Mouse (Mus musculus) left cerebral cortex, adult 11 months (tissue): ENCODE measurements around the gene Abhd14b.

Experiments used
- DNase-seq: peaks from one replicate; pipeline ENCODE4 v3.0.0; 2022; ENCODE audit warnings: low spot score

Abhd14b gene

DNA sequence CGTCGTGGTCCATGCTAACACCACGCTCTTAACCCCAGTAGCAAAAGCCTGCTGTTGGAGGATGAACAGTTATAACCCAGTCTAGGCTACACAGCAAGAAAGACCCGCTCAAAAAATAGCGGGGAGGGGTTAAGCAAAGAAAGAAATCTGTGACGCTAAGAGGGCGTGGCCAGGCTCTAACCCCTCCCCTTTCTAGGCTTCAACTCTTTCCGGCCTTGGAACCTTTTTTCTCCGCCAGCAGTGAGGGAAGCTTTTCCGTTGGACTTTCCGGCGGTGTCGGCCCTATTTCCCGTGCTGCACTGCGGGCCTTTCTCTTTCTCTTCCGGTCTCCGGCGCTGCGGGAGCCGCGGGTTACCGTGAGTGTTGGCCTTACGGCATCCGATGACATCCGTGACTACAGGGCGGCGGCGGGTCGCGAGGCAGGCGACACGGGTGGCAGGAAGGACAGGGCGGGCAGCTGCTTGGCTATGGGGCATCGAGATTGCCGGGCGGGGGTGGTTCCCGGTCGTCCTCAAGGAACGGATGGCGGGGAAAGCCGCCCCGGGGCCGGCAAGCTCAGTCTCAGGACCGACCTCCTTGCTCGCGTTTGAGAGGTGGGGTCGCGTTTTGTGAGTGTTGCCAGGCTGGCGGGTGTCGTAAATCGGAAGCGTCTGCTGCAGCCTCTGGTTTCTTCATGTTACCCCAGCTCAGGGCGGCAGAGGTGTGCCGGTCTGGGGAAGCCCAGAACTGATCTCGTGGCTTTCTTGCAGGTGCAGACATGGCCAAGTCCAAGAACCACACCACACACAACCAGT, 17.8 kb upstream of the Abhd14b start, which contains the start of gene Rpl29:
Gene Rpl29, plus strand, starts transcription at position 234 of the 794 bp plus-strand sequence.
- DNase-seq = peak; percentile 88

DNA sequence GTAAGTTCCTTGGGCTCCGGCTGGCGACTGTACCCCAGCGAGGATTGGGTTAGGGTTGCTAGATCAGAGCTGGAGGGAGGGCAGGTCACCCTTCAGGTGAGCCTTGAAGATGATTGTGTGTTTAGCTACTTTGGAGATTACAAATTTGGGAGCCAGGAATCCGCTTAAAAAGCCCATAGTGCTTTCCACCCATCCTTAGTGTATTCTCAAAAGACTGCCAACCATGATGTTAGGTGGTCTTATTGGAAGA, 17.3 kb upstream of the Abhd14b start:
- DNase-seq = no peak

DNA sequence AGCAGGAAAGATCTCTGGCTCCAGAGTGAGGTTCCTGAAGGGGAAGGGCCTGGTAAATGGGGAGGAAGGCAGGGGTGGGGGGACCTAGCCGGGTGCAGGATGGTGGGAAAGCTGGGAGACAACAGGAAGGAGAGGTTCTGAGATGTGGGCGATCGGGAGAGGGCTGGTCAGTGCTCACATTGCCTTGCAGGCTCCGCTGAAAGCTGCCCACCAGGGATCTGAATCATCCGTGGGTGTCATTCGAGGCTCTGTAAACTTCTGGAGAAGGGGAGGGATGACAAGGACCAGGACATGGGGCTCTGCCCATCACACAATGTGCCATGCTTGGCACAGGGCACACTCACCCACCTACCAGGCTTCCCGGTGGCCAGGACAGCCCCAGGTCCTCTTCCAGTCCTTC, 13.9 kb upstream of the Abhd14b start:
- DNase-seq = no peak

DNA sequence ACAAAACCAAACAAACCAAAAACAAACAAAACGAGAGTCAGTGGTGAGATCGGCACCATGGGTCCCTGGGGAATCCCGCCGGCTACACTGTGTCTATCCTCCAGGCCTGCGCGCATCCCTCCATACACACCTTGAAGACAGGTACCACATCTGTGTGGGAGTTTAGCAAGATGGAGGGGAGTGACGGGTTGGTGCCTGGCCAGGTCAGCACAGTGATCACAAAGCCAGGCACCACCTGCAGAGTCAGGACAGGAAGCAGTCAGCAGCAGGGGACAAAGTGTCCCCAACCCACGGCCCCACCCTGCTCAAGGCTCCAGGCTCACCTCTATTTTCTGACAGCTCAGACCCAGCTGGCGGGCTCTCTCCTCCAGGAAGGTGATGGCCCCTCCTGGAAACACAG, 10.7 kb upstream of the Abhd14b start:
- no peak for DNase-seq

DNA sequence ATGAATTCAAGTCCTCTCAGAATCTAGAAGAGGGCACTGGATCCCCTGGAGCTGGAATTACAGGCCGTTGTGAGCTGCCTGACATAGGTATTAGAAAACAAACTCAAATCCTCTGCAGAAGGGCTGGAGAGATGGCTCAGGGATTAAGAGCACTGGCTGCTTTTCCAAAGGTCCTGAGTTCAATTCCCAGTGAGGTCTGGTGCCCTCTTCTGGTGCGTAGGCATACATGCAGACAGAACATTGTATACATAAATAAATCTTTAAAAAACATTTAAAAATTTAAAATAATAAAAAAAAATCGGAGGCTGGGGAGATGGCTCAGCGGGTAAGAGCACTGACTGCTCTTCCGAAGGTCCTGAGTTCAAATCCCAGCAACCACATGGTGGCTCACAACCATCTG, 4.6 kb upstream of the Abhd14b start:
- no peak for DNase-seq

DNA sequence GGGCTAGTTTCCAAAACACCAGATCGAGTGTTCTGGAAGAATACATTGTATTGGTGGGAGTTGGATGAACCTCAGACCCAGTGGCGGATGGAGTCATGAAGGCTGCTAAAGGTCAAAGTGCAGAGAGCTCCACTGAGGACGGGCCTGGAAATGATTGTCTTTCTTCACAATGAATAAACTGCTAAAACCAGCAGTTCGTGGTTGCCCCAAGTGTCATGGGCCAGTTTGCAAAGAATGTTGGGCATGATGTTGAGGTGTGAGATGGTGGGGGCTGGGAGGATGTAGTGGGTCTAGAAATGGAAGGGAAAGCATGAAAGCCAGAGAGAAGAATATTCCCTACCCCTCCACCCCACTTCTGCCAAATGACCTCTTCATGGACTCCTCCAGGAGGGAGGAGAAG, 2.4 kb upstream of the Abhd14b start:
- DNase-seq = no peak

DNA sequence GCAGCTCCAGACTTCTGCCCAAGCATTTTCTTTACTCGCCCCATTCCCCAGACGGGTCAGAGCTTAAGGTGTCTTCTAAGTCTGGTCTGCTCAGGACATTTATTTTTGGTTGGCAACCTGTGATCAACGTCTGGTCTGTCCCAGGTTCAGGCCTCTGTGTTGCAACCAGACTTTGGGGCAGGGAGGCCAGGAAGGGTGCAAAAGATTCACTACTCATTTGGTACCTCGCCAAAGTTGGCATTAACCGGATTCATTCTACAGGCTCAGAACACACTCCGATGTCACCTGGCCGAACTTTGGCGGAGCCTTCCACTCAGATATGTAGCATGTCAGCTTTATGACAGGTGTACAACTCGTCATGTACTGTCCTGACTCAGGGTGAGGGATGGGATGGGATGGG, 692 bp downstream of the Abhd14b start:
- DNase-seq = no peak

DNA sequence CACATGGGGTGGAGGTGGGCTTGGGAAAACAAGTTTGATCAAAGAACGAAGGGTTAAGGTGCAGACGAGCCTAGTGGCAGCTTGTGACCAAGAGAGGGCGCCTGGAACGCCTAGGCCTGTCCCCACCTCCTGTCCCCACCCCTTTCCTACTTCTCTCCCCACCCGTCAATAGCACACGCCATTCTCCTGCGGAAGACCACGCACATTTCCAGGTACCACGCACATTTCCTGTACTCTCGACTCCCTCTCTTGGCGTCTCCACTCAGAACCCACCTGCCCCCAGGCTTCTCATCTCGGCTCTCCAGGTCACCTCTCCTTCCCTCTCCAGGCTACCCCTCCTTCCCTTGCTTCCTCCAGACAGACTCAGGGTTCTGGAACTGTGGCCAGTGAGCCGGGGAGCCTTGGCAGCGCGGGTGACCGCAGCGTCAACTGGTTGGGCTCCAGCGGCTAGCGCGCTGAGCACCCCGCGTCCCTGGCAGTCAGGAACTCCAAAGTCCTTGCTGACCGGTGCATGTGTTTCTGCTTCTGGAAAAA, 1.3 kb downstream of the Abhd14b start:
- no peak for DNase-seq

DNA sequence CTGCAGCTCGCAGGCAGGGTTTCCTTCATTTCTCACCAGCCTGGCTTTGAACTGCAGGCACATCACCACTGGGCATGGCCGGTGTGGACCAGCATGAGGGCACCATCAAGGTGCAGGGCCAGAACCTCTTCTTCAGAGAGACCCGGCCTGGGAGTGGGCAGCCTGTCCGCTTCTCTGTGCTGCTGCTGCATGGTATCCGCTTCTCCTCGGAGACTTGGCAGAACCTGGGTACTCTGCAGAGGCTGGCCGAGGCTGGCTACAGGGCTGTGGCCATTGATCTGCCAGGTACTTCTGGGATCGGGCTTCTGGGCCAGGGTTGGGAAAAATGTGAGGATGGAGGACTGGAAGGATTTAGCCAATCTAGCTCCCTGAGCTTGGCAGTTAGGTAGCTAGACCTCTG, 2.7 kb downstream of the Abhd14b start:
- DNase-seq = no peak

DNA sequence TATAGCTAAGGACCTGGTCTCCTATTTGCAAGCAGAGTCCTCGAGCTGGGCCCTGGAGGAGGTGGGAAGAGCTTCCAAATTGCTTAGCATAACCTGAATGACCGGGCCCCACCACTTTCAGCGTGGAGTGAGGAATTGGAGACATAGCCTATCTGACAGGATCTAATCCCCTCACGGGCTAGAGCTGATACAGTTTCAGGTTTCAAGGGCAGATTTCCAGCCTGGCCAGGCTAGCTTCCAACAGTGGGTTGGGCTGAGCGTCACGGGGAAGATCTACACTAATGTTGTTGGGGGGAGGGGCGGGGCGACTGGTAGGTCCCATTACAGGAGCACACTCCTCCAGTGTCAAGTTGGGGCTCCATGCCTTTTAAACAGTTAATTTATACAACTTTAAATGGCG, 3.4 kb downstream of the Abhd14b start:
- DNase-seq = no peak

DNA sequence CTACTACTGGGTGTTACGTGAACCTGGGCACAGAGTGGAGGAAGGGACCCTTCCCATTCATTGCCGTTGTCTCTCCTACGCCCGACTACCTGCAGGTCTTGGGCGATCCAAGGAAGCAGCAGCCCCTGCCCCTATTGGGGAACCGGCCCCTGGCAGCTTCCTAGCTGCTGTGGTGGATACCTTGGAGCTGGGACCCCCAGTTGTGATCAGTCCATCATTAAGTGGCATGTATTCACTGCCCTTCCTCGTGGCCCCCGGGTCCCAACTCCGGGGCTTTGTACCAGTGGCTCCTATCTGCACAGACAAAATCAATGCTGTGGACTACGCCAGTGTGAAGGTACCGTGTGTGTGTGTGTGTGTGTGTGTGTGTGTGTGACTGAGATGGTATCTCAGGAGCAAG, 4.0 kb downstream of the Abhd14b start:
- no peak for DNase-seq

DNA sequence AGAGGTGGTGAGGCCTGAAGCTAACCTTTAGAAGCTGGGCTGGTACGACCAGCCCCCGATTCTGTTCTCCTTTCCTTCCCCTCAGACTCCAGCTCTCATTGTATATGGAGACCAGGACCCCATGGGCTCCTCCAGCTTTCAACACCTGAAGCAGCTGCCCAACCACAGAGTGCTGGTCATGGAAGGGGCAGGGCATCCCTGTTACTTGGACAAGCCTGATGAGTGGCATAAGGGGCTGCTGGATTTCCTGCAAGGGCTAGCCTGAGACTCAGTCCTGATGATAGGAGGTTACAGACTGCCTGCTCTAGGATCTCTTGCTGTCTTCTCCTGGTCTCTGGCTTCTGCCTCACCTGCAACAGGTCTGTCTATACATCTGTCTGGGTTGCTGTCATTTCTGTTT, 4.6 kb downstream of the Abhd14b start:
- no peak for DNase-seq

DNA sequence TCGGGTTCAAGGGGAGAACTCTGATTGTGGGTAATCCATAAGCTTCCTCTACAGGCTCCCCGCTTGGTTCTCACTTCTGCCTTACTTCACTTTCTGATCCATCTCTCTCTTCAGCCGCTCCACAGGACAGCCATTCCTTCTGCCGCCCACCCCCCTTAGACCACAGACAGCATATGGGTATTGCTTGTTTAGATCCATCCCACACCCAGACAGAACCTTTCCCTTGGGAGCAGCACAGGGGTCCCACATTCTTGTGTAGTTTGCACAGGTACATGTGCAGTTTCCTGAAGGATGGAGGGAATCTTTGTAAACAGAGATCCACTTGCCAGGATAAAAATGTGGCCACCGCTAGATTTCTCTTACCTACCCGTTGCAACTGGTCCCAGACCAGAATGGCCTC, 5.1 kb downstream of the Abhd14b start:
- DNase-seq = no peak

DNA sequence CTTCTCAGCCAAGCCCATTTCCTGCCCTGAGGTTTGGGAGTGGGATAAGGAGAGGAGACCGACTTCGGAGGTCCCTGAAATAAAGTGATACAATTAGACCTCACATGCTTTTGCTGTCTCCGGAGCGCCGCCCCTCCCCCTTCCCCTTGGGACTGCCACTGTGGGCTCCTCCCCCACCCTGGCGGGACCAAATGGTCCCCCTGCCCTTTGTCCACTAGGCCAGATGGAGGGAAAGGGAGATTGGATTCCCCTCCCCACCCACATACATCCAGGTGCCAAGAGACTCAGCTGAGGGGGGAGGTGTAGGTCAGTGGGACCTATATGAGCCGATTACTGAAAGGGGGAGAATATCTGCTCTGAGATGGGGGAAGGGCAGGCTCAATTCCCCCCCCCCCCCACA, 5.6 kb downstream of the Abhd14b start:
- DNase-seq = no peak

DNA sequence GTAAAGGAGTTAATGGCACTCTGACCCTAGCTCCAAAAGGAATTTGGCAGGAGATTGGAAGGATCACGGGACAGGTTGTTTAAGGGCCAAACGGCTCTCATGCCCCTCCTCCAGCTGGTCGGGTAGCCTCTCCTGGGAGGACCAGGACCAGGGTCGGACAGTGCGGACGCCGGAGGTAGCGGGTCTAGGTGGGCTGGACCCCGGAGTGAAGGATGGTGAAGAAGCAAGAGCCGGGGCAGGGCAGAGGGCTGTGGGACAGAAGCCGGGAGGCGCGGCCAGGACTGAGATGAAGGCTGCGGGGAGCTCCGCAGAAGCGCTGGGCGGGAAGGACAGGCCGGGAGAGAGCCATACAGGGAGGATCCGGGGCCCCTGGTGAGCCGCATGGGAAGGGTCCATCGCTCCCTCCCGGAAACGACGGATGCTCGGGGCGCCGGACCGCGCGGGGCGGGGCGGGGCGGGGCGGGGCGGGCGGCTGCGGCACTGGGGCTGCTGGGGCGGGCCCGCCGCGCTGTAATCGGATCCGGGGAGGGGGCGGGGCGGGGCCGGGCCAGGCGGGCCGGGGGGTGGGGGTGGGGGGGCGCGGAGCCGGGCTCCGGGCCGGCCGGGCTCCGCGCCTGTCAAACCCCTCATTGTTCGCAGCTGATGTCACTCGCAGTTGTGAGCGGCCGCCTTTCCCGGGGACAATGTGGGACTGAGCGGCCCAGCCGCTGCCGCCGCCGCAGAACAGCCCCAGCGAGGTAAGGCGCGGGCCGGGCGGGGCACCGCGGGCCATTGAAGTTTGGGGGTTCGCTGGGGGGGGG, 6.2 kb downstream of the Abhd14b start, which contains the start of gene Pcbp4:
Gene Pcbp4, plus strand, starts transcription at position 21 of the 800 bp plus-strand sequence.
- DNase-seq = no peak

DNA sequence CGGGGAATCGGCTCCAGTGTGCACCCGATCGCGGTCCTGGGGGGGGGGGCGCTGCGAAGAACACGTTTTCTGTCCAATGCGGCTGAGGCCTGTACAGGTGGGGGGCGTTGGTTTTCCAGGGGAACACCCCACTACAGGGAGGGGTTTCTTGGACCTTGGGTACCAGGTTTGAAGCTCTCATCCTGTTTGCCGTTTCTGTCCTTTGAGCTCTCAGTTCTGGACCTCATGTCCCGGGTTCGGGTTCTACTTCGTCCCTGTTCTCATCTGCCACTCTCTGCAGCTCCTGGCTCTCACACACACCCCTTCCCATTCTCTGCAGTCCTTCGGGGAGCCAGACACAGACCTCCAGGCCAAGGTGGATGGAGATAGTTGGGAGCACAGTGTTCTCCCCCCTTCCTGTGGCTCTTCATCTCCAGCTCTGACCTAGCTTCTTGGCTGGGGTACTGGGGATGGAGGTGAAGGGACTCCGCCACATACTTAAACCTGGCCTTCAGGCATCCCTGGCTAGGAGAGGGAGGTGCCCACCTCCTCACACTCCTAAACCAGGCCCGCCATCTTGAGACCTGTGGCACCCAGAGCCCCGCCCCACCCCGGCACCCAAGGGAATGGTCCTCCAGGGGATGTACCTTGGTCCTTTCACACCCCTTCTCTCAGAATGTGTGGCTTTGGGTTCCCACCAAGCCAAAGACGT, 7.0 kb downstream of the Abhd14b start:
- no peak for DNase-seq

DNA sequence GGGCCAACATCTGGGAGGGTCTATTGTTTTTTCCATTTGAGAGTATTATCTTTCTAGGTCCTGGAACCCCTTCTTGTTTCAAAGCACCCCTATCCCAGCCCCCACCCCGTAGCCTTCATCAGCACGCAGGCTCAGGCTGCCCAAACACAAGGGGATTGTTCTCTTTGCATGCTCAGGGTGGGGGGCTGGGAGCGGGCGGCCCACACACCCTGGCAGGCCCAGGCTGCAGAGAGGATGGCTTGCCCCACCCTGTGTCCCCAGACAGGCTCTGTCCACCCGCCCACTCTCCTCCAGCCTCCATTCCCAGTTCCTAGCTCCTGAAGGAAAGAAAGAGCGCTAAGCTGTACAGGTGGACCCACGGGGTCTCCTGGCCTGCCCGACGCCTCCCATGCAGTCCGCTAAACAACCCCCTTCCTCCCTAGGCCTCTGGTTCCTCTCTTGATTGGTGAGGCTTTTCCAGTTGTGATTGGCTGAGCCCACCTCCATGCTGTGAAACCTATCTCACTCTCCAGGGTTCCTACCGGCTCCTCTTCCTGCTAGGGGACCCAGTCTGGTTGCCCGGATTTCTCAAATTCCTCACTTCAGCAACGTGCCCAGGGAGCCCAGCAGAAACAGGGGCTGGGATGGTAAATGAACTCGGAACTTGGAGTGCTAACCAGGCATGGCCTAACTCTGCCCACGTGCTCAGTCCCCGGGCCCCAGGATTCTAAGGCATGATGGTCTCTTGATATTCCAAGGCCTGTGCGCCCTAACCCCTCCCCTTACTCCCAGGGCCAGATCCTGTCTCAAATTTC, 7.8 kb downstream of the Abhd14b start:
- no peak for DNase-seq

DNA sequence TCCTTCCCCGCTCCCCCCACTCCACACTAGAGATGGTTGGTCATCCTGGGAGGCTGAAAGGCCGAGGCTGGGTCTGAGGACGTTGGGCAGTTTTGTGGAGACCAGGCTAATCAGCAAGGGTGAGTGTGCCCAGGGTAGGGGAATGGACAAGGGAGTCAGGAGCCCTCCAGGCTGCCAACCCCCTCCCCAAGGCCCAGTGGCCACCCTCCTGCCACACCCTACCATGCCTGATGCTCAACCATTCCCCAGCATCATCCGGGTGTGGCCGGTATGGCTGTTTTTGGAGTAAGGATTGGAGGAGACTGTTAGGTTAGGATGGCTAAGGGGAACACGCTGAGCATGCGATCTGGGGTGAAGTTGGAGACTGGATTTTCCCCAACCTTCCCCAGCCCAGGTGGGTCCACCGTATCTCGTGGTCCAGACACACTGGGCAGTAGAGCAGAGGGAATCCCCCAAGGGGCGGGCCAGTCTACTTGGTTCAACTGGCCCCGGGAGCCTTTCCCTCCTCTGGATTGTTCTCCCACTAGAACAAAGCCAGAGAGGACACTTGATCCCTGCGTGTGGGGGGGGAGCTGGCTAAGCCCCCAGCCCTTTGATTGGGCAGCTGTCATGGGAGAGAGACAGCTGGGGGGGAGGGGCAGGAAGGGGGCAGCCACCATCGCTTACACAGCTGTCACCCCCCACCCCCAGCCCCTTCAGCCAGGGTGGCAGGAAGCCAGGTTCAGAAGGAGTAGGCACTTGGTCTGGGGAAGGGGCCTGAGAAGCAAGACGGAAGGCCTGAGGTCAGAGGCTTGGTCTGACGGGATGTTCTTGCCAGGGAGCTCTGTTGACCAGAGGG, 9.3 kb downstream of the Abhd14b start:
- no peak for DNase-seq

DNA sequence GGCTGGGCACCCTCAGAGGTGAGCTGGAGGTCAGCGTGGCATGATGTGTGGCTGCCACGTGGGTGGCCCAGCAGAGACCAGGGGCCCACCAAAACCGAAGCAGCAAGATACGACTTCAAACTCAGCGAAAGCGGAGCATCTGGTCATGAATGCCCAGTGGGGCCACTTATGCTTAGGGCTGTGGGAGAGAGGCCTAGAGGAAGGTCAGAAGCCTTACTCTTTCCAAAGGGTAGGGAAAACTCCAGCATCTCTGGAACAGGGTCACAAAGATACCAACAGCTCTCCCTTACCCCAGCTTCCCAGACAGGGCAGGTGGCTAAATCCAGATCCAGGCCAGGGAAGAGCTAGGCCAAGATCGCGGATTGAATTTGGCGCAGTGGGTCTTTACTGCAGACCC, 9.9 kb downstream of the Abhd14b start:
- DNase-seq = no peak

DNA sequence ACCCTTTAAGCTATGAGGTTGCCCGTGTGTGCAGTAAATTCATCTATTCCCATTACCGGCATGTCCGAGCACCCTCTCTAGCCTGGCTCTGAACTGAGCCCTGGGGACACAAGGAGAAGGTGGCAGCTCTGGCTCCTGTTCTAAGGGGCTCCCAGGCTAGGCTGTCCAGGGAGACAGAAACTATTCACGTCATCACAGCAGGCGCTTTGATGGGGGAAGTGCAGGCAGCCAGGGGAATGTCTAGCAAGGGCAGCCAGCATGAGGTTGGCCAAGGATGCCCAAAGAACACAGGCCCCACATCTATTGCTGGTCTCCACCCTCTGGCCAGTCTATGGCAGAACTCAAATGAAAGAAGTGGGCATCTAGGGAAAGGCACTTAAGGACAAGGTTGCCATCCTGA, 10.7 kb downstream of the Abhd14b start:
- DNase-seq = no peak

DNA sequence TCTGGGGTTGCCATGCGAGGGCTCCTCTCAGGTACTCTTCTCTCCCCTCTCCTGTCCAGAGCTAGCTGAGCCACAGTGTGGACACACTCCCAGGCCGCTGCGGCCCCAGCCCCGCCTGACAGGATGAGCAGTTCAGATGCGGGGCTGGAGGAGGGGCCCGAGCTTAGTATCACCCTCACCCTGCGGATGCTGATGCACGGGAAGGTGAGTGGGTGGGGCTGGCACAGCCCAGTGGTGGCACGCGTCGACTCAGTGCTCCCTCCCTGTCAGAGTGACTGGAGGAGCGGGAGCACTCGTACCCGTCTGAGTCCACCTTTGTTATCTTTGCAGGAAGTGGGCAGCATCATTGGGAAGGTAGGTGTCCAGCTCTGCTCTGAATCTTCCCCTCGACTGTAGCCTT, 12.7 kb downstream of the Abhd14b start:
- DNase-seq = no peak
